Mouse (Mus musculus) kidney, postnatal 0 days (tissue): ENCODE results near the gene Fnip2. TPM values are rescaled to one million over a fixed set of nuclear protein-coding genes. Genes with fewer than 3 reads are reported as not detected.

Experiments
- ATAC-seq: fragments of 200-750 bp; cut with Nextera tagmentation; replicated peaks from 2 replicates; pipeline ENCODE4 v1.8.0; 2017; ENCODE audit warnings: low read depth, moderate number of reproducible peaks, moderate TSS enrichment, moderate library complexity; ENCODE audit not compliant: low FRiP score
- DNase-seq: peaks from one replicate; pipeline ENCODE4 v3.0.0-alpha.2; 2016; ENCODE audit warnings: low spot score
- H3K27ac ChIP-seq: fragments of 300-500 bp; sonication (generic); 2 replicates; pipeline ENCODE4 v1.5.1; 2014; ENCODE audit warnings: mild to moderate bottlenecking
- H3K27me3 ChIP-seq: fragments of 300-500 bp; sonication (generic); 2 replicates; pipeline ENCODE4 v1.6.1; 2014; ENCODE audit warnings: low read length, mixed read lengths; ENCODE audit not compliant: insufficient read depth
- H3K36me3 ChIP-seq: fragments of 300-500 bp; sonication (generic); 2 replicates; pipeline ENCODE4 v1.6.1; 2014; ENCODE audit warnings: low read length, mixed read lengths; ENCODE audit not compliant: insufficient read depth
- H3K4me1 ChIP-seq: fragments of 300-500 bp; sonication (generic); replicated peaks from 2 replicates; pipeline ENCODE4 v1.6.1; 2014; ENCODE audit warnings: antibody characterized with exemption, low read length, mixed read lengths; ENCODE audit not compliant: insufficient read depth
- H3K4me2 ChIP-seq: fragments of 300-500 bp; sonication (generic); 2 replicates; pipeline ENCODE4 v1.6.1; 2014; ENCODE audit warnings: mild to moderate bottlenecking, low read length, moderate library complexity, mixed read lengths
- H3K4me3 ChIP-seq: fragments of 300-500 bp; sonication (generic); replicated peaks from 2 replicates; pipeline ENCODE4 v1.5.1; 2014; ENCODE audit warnings: low read depth, low read length
- H3K9ac ChIP-seq: fragments of 300-500 bp; sonication (generic); 2 replicates; pipeline ENCODE4 v1.6.1; 2014; ENCODE audit warnings: low read depth, low read length
- H3K9me3 ChIP-seq: fragments of 300-500 bp; sonication (generic); replicated peaks from 2 replicates; pipeline ENCODE4 v1.6.1; 2016; ENCODE audit warnings: low read length, inconsistent platforms, mixed read lengths
- CTCF ChIP-seq: IDR thresholded peaks from 2 replicates; pipeline ENCODE4 v1.5.1; 2016; ENCODE audit warnings: antibody characterized with exemption, low read depth, mild to moderate bottlenecking, moderate library complexity
- WGBS: fragments of 180-500 bp; shearing (Covaris S2); extraction: QIAGEN DNeasy Blood & Tissue Kit; methylation state at CpG from one replicate; pipeline ENCODE4 v1.1.7; 2014; 5-methylcytosine and 5-hydroxymethylcytosine counted together
- polyA plus RNA-seq: library from polyadenylated mRNA; unstranded; fragments of >200 nt; fragmentation: Nextera tagmentation; extraction: Ambion mirVana; gene quantifications from 2 replicates; pipeline ENCODE4 v1.2.1, GENCODE M21; 2015

Fnip2 gene
- polyA plus RNA-seq, 1 experiment from 2014 or later: 4.4 TPM

DNA sequence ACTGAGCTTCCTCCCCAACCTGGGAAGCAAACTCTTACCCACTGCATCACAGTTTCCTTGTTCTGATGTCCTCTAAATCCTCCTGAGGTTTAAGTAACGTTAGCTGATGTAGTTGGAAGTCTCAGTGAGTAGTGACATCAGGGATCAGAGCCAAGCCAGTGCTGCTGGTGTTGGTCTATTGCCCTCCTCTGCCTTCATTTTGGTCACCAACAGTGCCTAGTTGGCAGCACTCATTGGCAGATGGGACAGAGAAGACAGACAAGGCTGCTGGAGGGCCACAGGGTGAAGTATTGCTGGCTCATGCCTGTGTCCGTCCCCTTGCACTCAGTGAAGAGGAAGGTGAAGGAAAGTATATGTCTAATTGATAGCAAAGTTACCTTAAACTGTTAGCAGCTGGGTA, 91.6 kb downstream of the Fnip2 start:
- Histone ChIP-seq H3K4me2 (no peak overlapping the region), H3K4me1 (no peaks in the 10 kb centered on the region), H3K9ac (no peak overlapping the region), H3K27me3 (no peaks in the 10 kb centered on the region), H3K9me3 (no peaks in the 10 kb centered on the region), H3K4me3 (no peak overlapping the region), H3K27ac (no peak overlapping the region), H3K36me3 (peaks cover 13% of the 10 kb centered on the region)
- ATAC-seq (no peak), DNase-seq (no peak)
- 89% methylated on average over 2 of the region's 2 CpGs for WGBS
- TF ChIP-seq CTCF: no peak

DNA sequence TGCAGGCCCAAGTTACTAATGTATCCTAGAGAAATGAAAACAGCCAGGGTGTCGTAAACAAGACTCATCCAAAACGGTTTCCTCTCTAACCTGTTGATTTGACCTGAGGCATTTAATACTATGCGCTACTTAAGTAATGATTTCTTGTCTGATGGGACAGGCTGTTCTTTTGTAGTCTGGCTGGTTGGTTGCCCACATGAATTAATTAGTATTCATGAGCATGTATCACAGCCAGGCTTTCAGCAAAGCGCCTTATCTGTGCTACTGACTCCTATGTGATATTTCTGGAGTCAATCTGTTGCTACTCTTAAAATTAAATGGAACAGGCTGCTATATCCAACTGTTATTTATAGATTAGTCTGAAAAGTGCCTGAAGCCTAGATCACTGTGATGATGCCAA, 92.7 kb downstream of the Fnip2 start:
- Histone ChIP-seq H3K9me3 (no peaks in the 10 kb centered on the region), H3K4me2 (no peak overlapping the region), H3K36me3 (peaks cover 11% of the 10 kb centered on the region), H3K9ac (no peak overlapping the region), H3K4me1 (no peaks in the 10 kb centered on the region), H3K27me3 (no peaks in the 10 kb centered on the region), H3K4me3 (no peak overlapping the region), H3K27ac (no peak overlapping the region)
- WGBS: 61% methylated on average over 4 of the region's 4 CpGs
- ATAC-seq (no peak), DNase-seq (no peak)
- TF ChIP-seq CTCF: no peak

- no peak for ATAC-seq
These were observed 95.2 kb downstream of the Fnip2 start for GRCm38 (mm10) chr3:79472362-79472761.

DNA sequence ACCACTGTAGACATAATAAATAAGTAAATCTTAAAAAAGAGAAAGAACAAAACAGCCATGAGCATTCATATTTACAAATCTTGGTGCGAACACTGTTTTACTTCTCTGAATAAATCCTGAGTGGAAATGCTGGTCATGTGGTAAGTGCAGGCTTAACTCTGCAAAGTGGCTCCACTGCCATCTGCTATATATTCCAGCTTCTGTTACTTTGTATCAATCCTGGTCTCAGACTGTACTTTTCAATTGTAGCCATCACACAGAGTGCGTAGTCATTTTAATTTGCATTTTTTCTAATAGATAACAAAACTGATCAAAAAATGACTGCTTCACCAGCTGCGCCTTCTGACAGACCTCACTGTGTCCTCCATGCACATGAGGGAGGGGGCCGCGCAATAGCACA, 98.2 kb downstream of the Fnip2 start:
- ATAC-seq (no peak), DNase-seq (no peak)
- H3K4me3 ChIP-seq: no peak overlapping the region
- TF ChIP-seq CTCF: no peak
- H3K4me2 ChIP-seq: no peak overlapping the region
- no peak overlapping the region for H3K27ac ChIP-seq
- H3K9ac ChIP-seq: no peak overlapping the region
- WGBS: 99% methylated on average over 5 of the region's 5 CpGs
- H3K36me3 ChIP-seq: no peaks in the 10 kb centered on the region
- no peaks in the 10 kb centered on the region for H3K27me3 ChIP-seq
- H3K9me3 ChIP-seq: no peaks in the 10 kb centered on the region
- no peaks in the 10 kb centered on the region for H3K4me1 ChIP-seq

More at GRCm38 (mm10) chr3:79472362-79472761, 95.2 kb downstream of the Fnip2 start:
- no peak for DNase-seq
- Histone ChIP-seq H3K4me3 (no peak overlapping the region), H3K36me3 (no peaks in the 10 kb centered on the region), H3K4me2 (no peak overlapping the region), H3K27me3 (no peaks in the 10 kb centered on the region), H3K4me1 (no peaks in the 10 kb centered on the region), H3K9ac (no peak overlapping the region), H3K27ac (no peak overlapping the region), H3K9me3 (no peaks in the 10 kb centered on the region)
- WGBS: 98% methylated on average over 5 of the region's 5 CpGs
- no peak for TF ChIP-seq CTCF

GRCm38 (mm10) chr3:79458651-79459275, 108.8 kb downstream of the Fnip2 start:
- Histone ChIP-seq H3K9ac (no peak overlapping the region), H3K27ac (no peak overlapping the region), H3K36me3 (peaks cover 13% of the 10 kb centered on the region), H3K9me3 (no peaks in the 10 kb centered on the region), H3K4me2 (no peak overlapping the region), H3K4me3 (no peak overlapping the region), H3K4me1 (no peaks in the 10 kb centered on the region), H3K27me3 (no peaks in the 10 kb centered on the region)
- 88% methylated on average over 14 of the region's 14 CpGs for WGBS
- DNase-seq (no peak), ATAC-seq (no peak)
- no peak for TF ChIP-seq CTCF

GRCm38 (mm10) chr3:79455761-79456160, 111.8 kb downstream of the Fnip2 start:
- no peak for DNase-seq
- Histone ChIP-seq H3K9ac (no peak overlapping the region), H3K4me3 (no peak overlapping the region), H3K36me3 (peaks cover 5% of the 10 kb centered on the region), H3K9me3 (no peaks in the 10 kb centered on the region), H3K27me3 (no peaks in the 10 kb centered on the region), H3K27ac (no peak overlapping the region), H3K4me1 (no peaks in the 10 kb centered on the region), H3K4me2 (no peak overlapping the region)
- no peak for ATAC-seq
- no peak for TF ChIP-seq CTCF
- 32% methylated on average over 11 of the region's 11 CpGs for WGBS
